Mouse (Mus musculus): ENCODE measurements at regions not wholly inside any gene's neighbourhood (a gene's known extent, or its start where the extent isn't known, plus 50 kb on each side); places are given as distances from the start of the nearest gene placed in this dataset.

- no peak for DNase-seq (ENCODE audit: low read depth, low spot score)
Measured at GRCm38 (mm10) chr3:8751356-8751755, 858.5 kb downstream of the Zfp704 start.

- no peak for DNase-seq (ENCODE audit: low read depth, low spot score)
Measured at GRCm38 (mm10) chr3:8750858-8751257, 859.0 kb downstream of the Zfp704 start.

- DNase-seq (ENCODE audit: low read depth, low spot score) = no peak
Measured at GRCm38 (mm10) chr3:8750162-8750561, 859.7 kb downstream of the Zfp704 start.

GRCm38 (mm10) chr3:8747201-8747600, 862.7 kb downstream of the Zfp704 start:
- no peak for DNase-seq (ENCODE audit: low read depth, low spot score)

GRCm38 (mm10) chr3:8746677-8747076, 863.2 kb downstream of the Zfp704 start:
- DNase-seq (ENCODE audit: low read depth, low spot score) = no peak

GRCm38 (mm10) chr3:8746037-8746436, 863.8 kb downstream of the Zfp704 start:
- DNase-seq (ENCODE audit: low read depth, low spot score) = no peak

GRCm38 (mm10) chr3:8744857-8745256, 865.0 kb downstream of the Zfp704 start:
- no peak for DNase-seq (ENCODE audit: low read depth, low spot score)

- no peak for DNase-seq (ENCODE audit: low read depth, low spot score)
Measured at GRCm38 (mm10) chr3:8743650-8744049, 866.2 kb downstream of the Zfp704 start.

GRCm38 (mm10) chr3:8741266-8742023, 868.4 kb downstream of the Zfp704 start:
- no peak for DNase-seq (ENCODE audit: low read depth, low spot score)

GRCm38 (mm10) chr3:8740710-8741109, 869.2 kb downstream of the Zfp704 start:
- DNase-seq (ENCODE audit: low read depth, low spot score) = no peak

- DNase-seq (ENCODE audit: low read depth, low spot score) = no peak
Measured at GRCm38 (mm10) chr3:8739299-8739698, 870.6 kb downstream of the Zfp704 start.

GRCm38 (mm10) chr3:8736239-8736953, 873.5 kb downstream of the Zfp704 start:
- no peak for DNase-seq (ENCODE audit: low read depth, low spot score)

GRCm38 (mm10) chr3:8734096-8734495, 875.8 kb downstream of the Zfp704 start:
- DNase-seq (ENCODE audit: low read depth, low spot score) = no peak

GRCm38 (mm10) chr3:8731398-8731797, 878.5 kb downstream of the Zfp704 start:
- DNase-seq (ENCODE audit: low read depth, low spot score) = no peak

GRCm38 (mm10) chr3:8721628-8722594, 888.0 kb downstream of the Zfp704 start:
- no peak for DNase-seq (ENCODE audit: low read depth, low spot score)

- no peak for DNase-seq (ENCODE audit: low read depth, low spot score)
Measured at GRCm38 (mm10) chr3:8720586-8721100, 889.2 kb downstream of the Zfp704 start.

- no peak for DNase-seq (ENCODE audit: low read depth, low spot score)
Measured at GRCm38 (mm10) chr3:8718206-8718605, 891.7 kb downstream of the Zfp704 start.

- peak; percentile 39 for DNase-seq (ENCODE audit: low read depth, low spot score)
Measured at GRCm38 (mm10) chr3:8717334-8717812, 892.5 kb downstream of the Zfp704 start.
